Mouse (Mus musculus) stomach, postnatal 0 days (tissue): ENCODE measurements at regions not wholly inside any gene's neighbourhood (a gene's known extent, or its start where the extent isn't known, plus 50 kb on each side); places are given as distances from the start of the nearest gene placed in this dataset.
"Not testable (repeated sequence)": the region's sequence is repeated elsewhere in the genome, so short reads cannot be mapped to it uniquely, and the experiment has no call there.

Experiments used
- ATAC-seq: fragments of 200-750 bp; cut with Nextera tagmentation; 2 replicates; pipeline ENCODE4 v1.8.0; 2017; ENCODE audit not compliant: low FRiP score, low TSS enrichment
- DNase-seq: peaks from one replicate; pipeline ENCODE4 v3.0.0-alpha.2; 2016; ENCODE audit warnings: low spot score
- H3K27ac ChIP-seq: fragments of 300-500 bp; sonication (generic); replicated peaks from 2 replicates; pipeline ENCODE4 v1.5.1; 2014; ENCODE audit warnings: mild to moderate bottlenecking, control low read depth
- H3K27me3 ChIP-seq: fragments of 300-500 bp; sonication (generic); 2 replicates; pipeline ENCODE4 v1.6.1; 2014; ENCODE audit warnings: low read length; ENCODE audit not compliant: control insufficient read depth, insufficient read depth
- H3K36me3 ChIP-seq: fragments of 300-500 bp; sonication (generic); 2 replicates; pipeline ENCODE4 v1.6.1; 2014; ENCODE audit warnings: low read length, mixed read lengths; ENCODE audit not compliant: control insufficient read depth, insufficient read depth
- H3K4me1 ChIP-seq: fragments of 300-500 bp; sonication (generic); replicated peaks from 2 replicates; pipeline ENCODE4 v1.6.1; 2014; ENCODE audit warnings: antibody characterized with exemption; ENCODE audit not compliant: control insufficient read depth, insufficient read depth
- H3K4me2 ChIP-seq: fragments of 300-500 bp; sonication (generic); replicated peaks from 2 replicates; pipeline ENCODE4 v1.6.1; 2014; ENCODE audit warnings: low read depth, mild to moderate bottlenecking, control low read depth, moderate library complexity
- H3K4me3 ChIP-seq: fragments of 300-500 bp; sonication (generic); 2 replicates; pipeline ENCODE4 v1.5.1; 2014; ENCODE audit warnings: low read depth, low read length, control low read depth
- H3K9ac ChIP-seq: fragments of 300-500 bp; sonication (generic); 2 replicates; pipeline ENCODE4 v1.6.1; 2014; ENCODE audit warnings: mild to moderate bottlenecking, low read length, control low read depth, mixed read lengths
- H3K9me3 ChIP-seq: fragments of 300-500 bp; sonication (generic); 2 replicates; pipeline ENCODE4 v1.6.1; 2016; ENCODE audit warnings: low read length; ENCODE audit not compliant: control insufficient read depth
- CTCF ChIP-seq: IDR thresholded peaks from 2 replicates; pipeline ENCODE4 v1.5.1; 2016; ENCODE audit warnings: antibody characterized with exemption, low read depth, mild to moderate bottlenecking, moderate library complexity
- EP300 ChIP-seq: optimal IDR thresholded peaks from 2 replicates; pipeline ENCODE3; 2016; ENCODE audit warnings: antibody characterized with exemption
- WGBS: fragments of 180-500 bp; shearing (Covaris S2); extraction: QIAGEN DNeasy Blood & Tissue Kit; methylation state at CpG from one replicate; pipeline ENCODE4 v1.1.7; 2014; 5-methylcytosine and 5-hydroxymethylcytosine counted together

DNA sequence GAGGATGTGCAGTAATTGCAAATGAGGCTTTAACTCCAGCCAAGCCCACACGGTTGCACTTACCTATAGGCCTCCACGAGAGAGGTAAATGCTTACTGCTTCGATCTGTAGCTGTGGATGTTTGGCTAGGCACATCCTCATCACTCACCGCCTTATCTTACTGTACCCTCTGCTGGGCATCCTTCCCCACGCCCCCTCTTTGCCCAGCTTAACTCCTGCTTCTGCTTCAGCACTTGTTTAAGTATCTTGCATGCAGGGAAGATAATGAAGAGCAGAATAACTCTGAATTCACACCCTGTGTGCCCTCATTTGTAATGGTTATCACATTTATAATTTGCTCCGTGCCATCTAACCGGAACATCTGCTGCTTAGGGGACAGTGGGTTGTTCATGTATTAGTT, 74.7 kb upstream of the Anapc15-ps start:
- WGBS = 79% methylated on average over 7 of the region's 7 CpGs
- no peak overlapping the region for H3K4me2 ChIP-seq
- H3K27ac ChIP-seq = no peak overlapping the region
- no peaks in the 10 kb centered on the region for H3K4me1 ChIP-seq
- H3K9me3 ChIP-seq = no peaks in the 10 kb centered on the region
- H3K27me3 ChIP-seq = no peaks in the 10 kb centered on the region
- no peak overlapping the region for H3K9ac ChIP-seq
- ATAC-seq = no peak
- H3K36me3 ChIP-seq = no peaks in the 10 kb centered on the region
- no peak overlapping the region for H3K4me3 ChIP-seq
- DNase-seq = no peak
- TF ChIP-seq CTCF (no peak), EP300 (no peak)

- H3K9me3 ChIP-seq = no peaks in the 10 kb centered on the region
- ATAC-seq = no peak
- no peaks in the 10 kb centered on the region for H3K4me1 ChIP-seq
- no peak overlapping the region for H3K27ac ChIP-seq
- no peak for DNase-seq
- H3K9ac ChIP-seq = no peak overlapping the region
- H3K4me2 ChIP-seq = no peak overlapping the region
- H3K4me3 ChIP-seq = no peak overlapping the region
- WGBS = 70% methylated on average over 10 of the region's 10 CpGs
- H3K36me3 ChIP-seq = no peaks in the 10 kb centered on the region
- TF ChIP-seq EP300 (no peak), CTCF (no peak)
- no peaks in the 10 kb centered on the region for H3K27me3 ChIP-seq
Measured at GRCm38 (mm10) chr10:95745834-95746620, 72.8 kb upstream of the Anapc15-ps start.

- DNase-seq (no peak), ATAC-seq (no peak)
- 89% methylated on average over 2 of the region's 2 CpGs for WGBS
- H3K4me2 ChIP-seq = no peak overlapping the region
- no peaks in the 10 kb centered on the region for H3K4me1 ChIP-seq
- H3K36me3 ChIP-seq = no peaks in the 10 kb centered on the region
- no peaks in the 10 kb centered on the region for H3K27me3 ChIP-seq
- no peak overlapping the region for H3K4me3 ChIP-seq
- H3K27ac ChIP-seq = no peak overlapping the region
- TF ChIP-seq CTCF = no peak
- TF ChIP-seq EP300 = no peak
- no peaks in the 10 kb centered on the region for H3K9me3 ChIP-seq
- H3K9ac ChIP-seq = no peak overlapping the region
Measured at GRCm38 (mm10) chr10:95745254-95745653, 72.0 kb upstream of the Anapc15-ps start.

DNA sequence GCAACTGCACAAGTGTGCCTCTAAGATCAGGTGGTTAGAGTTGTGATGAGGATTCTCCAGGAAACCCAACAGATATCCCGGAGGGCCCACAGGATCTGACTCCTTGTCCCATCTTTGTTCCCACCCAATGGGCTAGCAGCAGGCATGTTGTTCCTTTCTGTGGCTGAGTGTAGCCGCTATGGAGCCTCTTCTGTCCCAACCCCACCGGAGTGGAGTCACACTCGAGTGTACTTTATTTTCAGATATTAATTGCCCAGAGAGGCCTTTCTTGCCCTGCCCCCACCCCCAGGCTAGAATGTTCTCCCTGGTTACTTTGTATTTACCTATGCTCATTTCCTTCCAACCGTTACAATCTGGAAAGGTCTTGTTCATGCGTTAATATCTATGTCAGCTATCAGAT, 70.4 kb upstream of the Anapc15-ps start:
- Histone ChIP-seq H3K9me3 (no peaks in the 10 kb centered on the region), H3K4me3 (no peak overlapping the region), H3K9ac (no peak overlapping the region), H3K36me3 (no peaks in the 10 kb centered on the region), H3K27ac (no peak overlapping the region), H3K27me3 (no peaks in the 10 kb centered on the region), H3K4me1 (no peaks in the 10 kb centered on the region), H3K4me2 (no peak overlapping the region)
- DNase-seq (no peak), ATAC-seq (no peak)
- TF ChIP-seq EP300 (no peak), CTCF (no peak)
- WGBS = 76% methylated on average over 6 of the region's 6 CpGs

DNA sequence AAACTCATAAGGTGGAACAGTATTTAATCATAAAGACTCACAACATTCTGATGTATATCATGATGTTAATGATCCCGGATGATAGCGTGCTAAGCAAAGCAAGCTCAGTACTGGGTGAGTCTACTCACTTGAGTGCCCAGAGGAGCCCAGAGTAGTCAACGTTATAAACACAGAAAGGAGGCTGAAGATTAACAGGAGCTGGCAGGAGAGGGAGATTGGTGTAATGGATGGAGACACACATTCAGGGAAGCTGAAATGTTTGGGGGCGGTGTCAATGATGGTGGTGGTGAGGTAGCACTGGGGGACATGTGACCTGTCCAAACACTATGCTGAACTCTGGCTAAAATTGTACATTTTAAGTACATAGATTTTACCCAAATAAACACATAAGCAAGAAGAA, 66.2 kb upstream of the Anapc15-ps start:
- 82% methylated on average over 4 of the region's 4 CpGs for WGBS
- DNase-seq (no peak), ATAC-seq (no peak)
- Histone ChIP-seq H3K4me1 (no peaks in the 10 kb centered on the region), H3K36me3 (no peaks in the 10 kb centered on the region), H3K4me3 (no peak overlapping the region), H3K4me2 (no peak overlapping the region), H3K27ac (no peak overlapping the region), H3K9ac (no peak overlapping the region), H3K9me3 (no peaks in the 10 kb centered on the region), H3K27me3 (no peaks in the 10 kb centered on the region)
- TF ChIP-seq CTCF = no peak
- no peak for TF ChIP-seq EP300

GRCm38 (mm10) chr10:95736743-95737142, 63.5 kb upstream of the Anapc15-ps start:
- not testable (repeated sequence) for H3K9me3 ChIP-seq, H3K36me3 ChIP-seq, DNase-seq, H3K4me2 ChIP-seq, H3K4me1 ChIP-seq, H3K27ac ChIP-seq, H3K4me3 ChIP-seq, H3K9ac ChIP-seq, H3K27me3 ChIP-seq, ATAC-seq
- WGBS = 64% methylated on average over 5 of the region's 5 CpGs
